ENCODE assay signal across 27 mouse cellular contexts in the genomic region with DNA sequence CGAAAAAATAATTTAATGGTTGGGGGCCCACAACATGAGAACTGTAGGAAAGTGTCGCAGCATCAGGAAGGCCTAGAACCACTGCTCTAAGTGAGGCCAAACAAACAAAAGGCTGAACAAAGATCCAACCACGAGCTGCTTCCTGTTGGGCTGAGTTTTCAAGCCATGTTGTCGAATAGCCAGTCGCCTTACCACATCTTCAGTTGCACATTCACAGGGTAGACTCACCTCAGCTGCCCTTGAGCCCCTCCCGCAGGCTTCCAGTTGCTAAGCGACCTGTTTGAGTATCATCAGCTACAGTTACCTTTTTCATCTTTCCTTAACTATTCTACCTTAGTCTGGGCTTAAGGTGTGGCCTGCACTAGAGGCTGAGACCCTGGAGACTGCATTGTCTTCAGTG. TPM values are rescaled to one million over a fixed set of nuclear protein-coding genes. Genes with fewer than 3 reads are reported as not detected.
DNase-seq lines count a peak whose midpoint lies in the region; ATAC-seq and TF ChIP-seq lines count a peak whose summit lies in the region.
"Had no signal": no experiment of that assay in that cellular context is flagged by ENCODE, and none has a peak within 500 bp of the region (broad histone marks: within the 10 kb centered on the region; RNA-seq: fewer than 3 reads in every experiment).

No protein-coding gene starts in this region.

- TF ChIP-seq CTCF in hindbrain, postnatal 0 days (IDR thresholded peaks at IDR 0.05; ENCODE audit: low read depth), result no peak

- peaks cover 67% of the 10 kb centered on the region for H3K36me3 ChIP-seq in kidney, embryonic 14.5 days (ENCODE audit: control insufficient read depth, insufficient read depth, low read length)
- peaks cover 57% of the 10 kb centered on the region for H3K36me3 ChIP-seq in hindbrain, postnatal 0 days (ENCODE audit: insufficient read depth, low read length)

- H3K9me3 ChIP-seq in kidney, embryonic 14.5 days (ENCODE audit: control insufficient read depth, low read length), result no peaks in the 10 kb centered on the region
- H3K9me3 ChIP-seq in hindbrain, postnatal 0 days (ENCODE audit: low read length), result no peaks in the 10 kb centered on the region
- H3K9me3 ChIP-seq: embryonic facial prominence, embryonic 12.5 days; forebrain, embryonic 12.5 days; heart, embryonic 15.5 days; hindbrain, embryonic 13.5 days; intestine, embryonic 15.5 days had no signal

- ATAC-seq in kidney, embryonic 14.5 days (ENCODE audit: low FRiP score, low TSS enrichment), result 0 out of 2 replicates have a peak, but pooled peaks have one; percentile 24
- ATAC-seq in hindbrain, postnatal 0 days, result no peak
- ATAC-seq: CD4-positive, CD25-positive, alpha-beta regulatory T cell, adult 4 months; forebrain, postnatal 0 days; intestine, embryonic 15.5 days had no signal

- H3K4me2 ChIP-seq in kidney, embryonic 14.5 days (replicated peaks; ENCODE audit: low read depth, low read length), result no peak overlapping the region
- no peak overlapping the region for H3K4me2 ChIP-seq in hindbrain, postnatal 0 days (ENCODE audit: low read depth, low read length)
- H3K4me2 ChIP-seq: embryonic facial prominence, embryonic 12.5 days; forebrain, embryonic 12.5 days; heart, embryonic 11.5 days; heart, embryonic 15.5 days; hindbrain, embryonic 13.5 days; intestine, embryonic 15.5 days had no signal

- no peak overlapping the region for H3K27ac ChIP-seq in kidney, embryonic 14.5 days (ENCODE audit: low read depth, low read length)
- no peak overlapping the region for H3K27ac ChIP-seq in hindbrain, postnatal 0 days
- H3K27ac ChIP-seq: embryonic facial prominence, embryonic 12.5 days; forebrain, embryonic 12.5 days; heart, embryonic 15.5 days; hindbrain, embryonic 13.5 days; intestine, embryonic 15.5 days had no signal

- DNase-seq in kidney, adult 9 months, result no peak
- peak; percentile 22 for DNase-seq in thymus, postnatal 14 days
- DNase-seq in thymus, adult 18-20 months, result no peak
- peak; percentile 73 for DNase-seq in T-cell, adult 2 months (ENCODE audit: low spot score)
- peak; percentile 44 to 56 for DNase-seq in natural killer cell, adult 2 months (ENCODE audit: low spot score in 2 of 2)
- no peak for DNase-seq in cerebellum, adult 11 months
- no peak for DNase-seq in hindbrain, postnatal 0 days (ENCODE audit: low spot score)
- DNase-seq: adrenal gland, postnatal 10 days; cerebellum, adult 18-20 months; cerebellum, postnatal 10 days; forebrain, postnatal 0 days; gastrocnemius, postnatal 14 days; heart, adult 18-20 months; heart, postnatal 14 days; kidney, adult 18-20 months had no signal

- H3K9ac ChIP-seq in kidney, embryonic 14.5 days (ENCODE audit: low read depth, low read length), result no peak overlapping the region
- no peak overlapping the region for H3K9ac ChIP-seq in hindbrain, postnatal 0 days (replicated peaks; ENCODE audit: low read length)
- H3K9ac ChIP-seq: embryonic facial prominence, embryonic 12.5 days; forebrain, embryonic 12.5 days; forebrain, postnatal 0 days; heart, embryonic 15.5 days; hindbrain, embryonic 13.5 days; intestine, embryonic 15.5 days had no signal

- no peak overlapping the region for H3K4me3 ChIP-seq in kidney, embryonic 14.5 days (ENCODE audit: low read length)
- H3K4me3 ChIP-seq in hindbrain, postnatal 0 days (ENCODE audit: low read length), result no peak overlapping the region
- H3K4me3 ChIP-seq: embryonic facial prominence, embryonic 12.5 days; forebrain, embryonic 12.5 days; heart, embryonic 15.5 days; hindbrain, embryonic 13.5 days; intestine, embryonic 15.5 days had no signal

- H3K4me1 ChIP-seq in kidney, embryonic 14.5 days (ENCODE audit: control insufficient read depth, insufficient read depth, low read length), result no peaks in the 10 kb centered on the region
- H3K4me1 ChIP-seq in hindbrain, postnatal 0 days (ENCODE audit: insufficient read depth, low read length), result no peaks in the 10 kb centered on the region
- H3K4me1 ChIP-seq: embryonic facial prominence, embryonic 12.5 days; forebrain, embryonic 12.5 days; heart, embryonic 15.5 days; hindbrain, embryonic 13.5 days; intestine, embryonic 15.5 days had no signal

- no peaks in the 10 kb centered on the region for H3K27me3 ChIP-seq in kidney, embryonic 14.5 days (ENCODE audit: control insufficient read depth, insufficient read depth, low read length)
- H3K27me3 ChIP-seq in hindbrain, postnatal 0 days (ENCODE audit: insufficient read depth, low read length), result no peaks in the 10 kb centered on the region
- H3K27me3 ChIP-seq: embryonic facial prominence, embryonic 12.5 days; forebrain, embryonic 12.5 days; hindbrain, embryonic 13.5 days; intestine, embryonic 15.5 days had no signal

- WGBS in kidney, embryonic 14.5 days, result 87% methylated on average over 7 of the region's 7 CpGs
- 96% methylated on average over 7 of the region's 7 CpGs for WGBS in hindbrain, postnatal 0 days

RNA-seq across cellular contexts. Expression of a gene that starts 6.0 kb away (rescaled TPM):
- not detected in 2 replicates for polyA plus RNA-seq in kidney, embryonic 14.5 days (2014; fragmentation: Nextera tagmentation; extraction: Ambion mirVana)
- total RNA-seq in hindbrain, postnatal 0 days (2014; rRNA removed), result not detected in 2 replicates
- not detected in 2 replicates for polyA plus RNA-seq in hindbrain, postnatal 0 days (2015; fragmentation: Nextera tagmentation; extraction: Ambion mirVana)
- total RNA-seq: adrenal gland, postnatal 4 days; forebrain, postnatal 0 days; gastrocnemius, adult 18-20 months; gastrocnemius, postnatal 14 days had no signal
- polyA plus RNA-seq: brain, embryonic 14.5 days; cortical plate, adult 2 months; embryonic facial prominence, embryonic 12.5 days; forebrain, embryonic 12.5 days; forebrain, postnatal 0 days; heart, embryonic 11.5 days; heart, embryonic 15.5 days; hindbrain, embryonic 13.5 days; intestine, embryonic 15.5 days had no signal

RNA-seq across cellular contexts. Expression of a gene that starts 24.1 kb away (rescaled TPM):
- polyA plus RNA-seq in kidney, embryonic 14.5 days (2014; fragmentation: Nextera tagmentation; extraction: Ambion mirVana), result 31.7 and 39.3 TPM in 2 replicates
- total RNA-seq in hindbrain, postnatal 0 days (2014; rRNA removed), result 5.4 and 8.0 TPM in 2 replicates
- 17.3 and 23.4 TPM in 2 replicates for polyA plus RNA-seq in hindbrain, postnatal 0 days (2015; fragmentation: Nextera tagmentation; extraction: Ambion mirVana)

RNA-seq across cellular contexts. Expression of a gene that starts 24.8 kb away (rescaled TPM):
- polyA plus RNA-seq in kidney, embryonic 14.5 days (2014; fragmentation: Nextera tagmentation; extraction: Ambion mirVana), result 345 and 420 TPM in 2 replicates
- 178 and 200 TPM in 2 replicates for total RNA-seq in hindbrain, postnatal 0 days (2014; rRNA removed)
- 393 and 422 TPM in 2 replicates for polyA plus RNA-seq in hindbrain, postnatal 0 days (2015; fragmentation: Nextera tagmentation; extraction: Ambion mirVana)

RNA-seq across cellular contexts. Expression of a gene that starts 50.3 kb away (rescaled TPM):
- polyA plus RNA-seq in kidney, embryonic 14.5 days (2014; fragmentation: Nextera tagmentation; extraction: Ambion mirVana), result 101 and 113 TPM in 2 replicates
- total RNA-seq in hindbrain, postnatal 0 days (2014; rRNA removed), result 6.6 and 18.2 TPM in 2 replicates
- 33.5 and 42.2 TPM in 2 replicates for polyA plus RNA-seq in hindbrain, postnatal 0 days (2015; fragmentation: Nextera tagmentation; extraction: Ambion mirVana)

RNA-seq across cellular contexts. Expression of a gene that starts 50.4 kb away (rescaled TPM):
- 39.6 and 56.6 TPM in 2 replicates for polyA plus RNA-seq in kidney, embryonic 14.5 days (2014; fragmentation: Nextera tagmentation; extraction: Ambion mirVana)
- 7.5 and 12.2 TPM in 2 replicates for total RNA-seq in hindbrain, postnatal 0 days (2014; rRNA removed)
- polyA plus RNA-seq in hindbrain, postnatal 0 days (2015; fragmentation: Nextera tagmentation; extraction: Ambion mirVana), result 36.4 and 38.8 TPM in 2 replicates

Comparison
In these comparisons a context has a peak if more than half of its experiments do, and no peak if none do; other contexts are left out.
1. DNase-seq: peak in thymus, postnatal 14 days (single experiment), T-cell, adult 2 months (single experiment) and natural killer cell, adult 2 months (2 of 2); none in kidney, adult 9 months (single experiment), thymus, adult 18-20 months (0 of 2), cerebellum, adult 11 months (single experiment) and hindbrain, postnatal 0 days (single experiment).